Mouse (Mus musculus) erythroblast, embryonic 14.5 days (primary cell): ENCODE results near the gene 1700037H04Rik. TPM values are rescaled to one million over a fixed set of nuclear protein-coding genes. Genes with fewer than 3 reads are reported as not detected.
A peak's percentile ranks its signal among the peaks of the same experiment; 100 is the strongest.

Source experiments
- H3K27me3 ChIP-seq: 2 replicates; pipeline ENCODE4 v1.6.1; 2012; ENCODE audit warnings: inconsistent platforms; ENCODE audit not compliant: control insufficient read depth
- H3K36me3 ChIP-seq: 2 replicates; pipeline ENCODE4 v1.6.1; 2012; ENCODE audit warnings: mild to moderate bottlenecking, inconsistent platforms; ENCODE audit not compliant: control insufficient read depth
- H3K4me1 ChIP-seq: 2 replicates; pipeline ENCODE4 v1.6.1; 2012; ENCODE audit warnings: inconsistent platforms; ENCODE audit not compliant: control insufficient read depth
- H3K4me3 ChIP-seq: replicated peaks from 2 replicates; pipeline ENCODE3; 2012; ENCODE audit warnings: moderate library complexity, mild to moderate bottlenecking, inconsistent platforms
- H3K9me3 ChIP-seq: 2 replicates; pipeline ENCODE4 v1.6.1; 2012; ENCODE audit warnings: low read length, inconsistent platforms, mixed read lengths; ENCODE audit not compliant: control insufficient read depth
- GATA1 ChIP-seq: IDR thresholded peaks from 2 replicates; pipeline ENCODE4 v1.6.1; 2012; ENCODE audit warnings: low read length, inconsistent platforms, mixed read lengths
- TAL1 ChIP-seq: IDR thresholded peaks from 3 replicates; pipeline ENCODE4 v1.6.1; 2012; ENCODE audit warnings: low read length, inconsistent platforms, mixed read lengths
- polyA plus RNA-seq: library from polyadenylated mRNA; stranded (reverse); fragments of >175 nt; gene quantifications from 2 replicates; pipeline ENCODE4 v1.2.3, GENCODE M21; 2012

1700037H04Rik gene
- polyA plus RNA-seq, 1 experiment = 219 TPM

- H3K27me3 ChIP-seq = no peaks in the 10 kb centered on the region; the same call in 1 of the 2 replicates
- peaks cover 99% of the 10 kb centered on the region for H3K36me3 ChIP-seq
- peaks cover 8% of the 10 kb centered on the region for H3K9me3 ChIP-seq
- H3K4me1 ChIP-seq = peaks cover 91% of the 10 kb centered on the region
- TF ChIP-seq GATA1 = no peak
- no peak overlapping the region for H3K4me3 ChIP-seq
Observed at GRCm38 (mm10) chr2:131154036-131154435, 5.8 kb downstream of the 1700037H04Rik start.

GRCm38 (mm10) chr2:131152166-131152730 is 7.6 kb downstream of the 1700037H04Rik start:
- Histone ChIP-seq H3K9me3 (peaks cover 8% of the 10 kb centered on the region), H3K4me3 (peak overlapping the region; percentile 31), H3K4me1 (peaks cover 80% of the 10 kb centered on the region), H3K36me3 (peaks cover 100% of the 10 kb centered on the region), H3K27me3 (no peaks in the 10 kb centered on the region; the same call in 1 of the 2 replicates)
- TF ChIP-seq GATA1 (peak; percentile 85), TAL1 (peak; percentile 86)

GRCm38 (mm10) chr2:131149254-131149578 is 10.7 kb downstream of the 1700037H04Rik start:
- Histone ChIP-seq H3K4me1 (peaks cover 61% of the 10 kb centered on the region), H3K9me3 (peaks cover 13% of the 10 kb centered on the region), H3K27me3 (no peaks in the 10 kb centered on the region; the same call in 1 of the 2 replicates), H3K4me3 (no peak overlapping the region), H3K36me3 (peaks cover 100% of the 10 kb centered on the region)
- no peak for TF ChIP-seq GATA1
- TF ChIP-seq TAL1 = no peak

- Histone ChIP-seq H3K4me1 (peaks cover 56% of the 10 kb centered on the region), H3K4me3 (no peak overlapping the region), H3K27me3 (no peaks in the 10 kb centered on the region; the same call in 1 of the 2 replicates), H3K36me3 (peaks cover 99% of the 10 kb centered on the region), H3K9me3 (peaks cover 13% of the 10 kb centered on the region)
- no peak for TF ChIP-seq GATA1
- TF ChIP-seq TAL1 = no peak
Observed at GRCm38 (mm10) chr2:131148353-131149253, 11.3 kb downstream of the 1700037H04Rik start.

- TF ChIP-seq TAL1 = no peak
- TF ChIP-seq GATA1 = no peak
- H3K4me3 ChIP-seq = no peak overlapping the region
- H3K4me1 ChIP-seq = peaks cover 56% of the 10 kb centered on the region
- peaks cover 5% of the 10 kb centered on the region; the same call in 1 of the 2 replicates for H3K9me3 ChIP-seq
- H3K27me3 ChIP-seq = no peaks in the 10 kb centered on the region; the same call in 1 of the 2 replicates
- peaks cover 98% of the 10 kb centered on the region for H3K36me3 ChIP-seq
Observed at GRCm38 (mm10) chr2:131147043-131147365, 12.9 kb downstream of the 1700037H04Rik start.

- no peaks in the 10 kb centered on the region; the same call in 1 of the 2 replicates for H3K27me3 ChIP-seq
- H3K9me3 ChIP-seq = peaks cover 5% of the 10 kb centered on the region; the same call in 1 of the 2 replicates
- H3K4me1 ChIP-seq = peaks cover 56% of the 10 kb centered on the region
- TF ChIP-seq GATA1 (no peak), TAL1 (no peak)
- no peak overlapping the region for H3K4me3 ChIP-seq
- H3K36me3 ChIP-seq = peaks cover 98% of the 10 kb centered on the region
Observed at GRCm38 (mm10) chr2:131146193-131147042, 13.5 kb downstream of the 1700037H04Rik start.

- Histone ChIP-seq H3K4me1 (peaks cover 56% of the 10 kb centered on the region), H3K9me3 (peaks cover 5% of the 10 kb centered on the region; the same call in 1 of the 2 replicates), H3K27me3 (no peaks in the 10 kb centered on the region; the same call in 1 of the 2 replicates), H3K4me3 (no peak overlapping the region), H3K36me3 (peaks cover 98% of the 10 kb centered on the region)
- TF ChIP-seq TAL1 (no peak), GATA1 (no peak)
Observed at GRCm38 (mm10) chr2:131145536-131145935, 14.3 kb downstream of the 1700037H04Rik start.

GRCm38 (mm10) chr2:131145121-131145520 is 14.8 kb downstream of the 1700037H04Rik start:
- no peak for TF ChIP-seq TAL1
- no peak for TF ChIP-seq GATA1

More at GRCm38 (mm10) chr2:131145121-131145520, 14.8 kb downstream of the 1700037H04Rik start:
- Histone ChIP-seq H3K27me3 (no peaks in the 10 kb centered on the region; the same call in 1 of the 2 replicates), H3K4me1 (peaks cover 57% of the 10 kb centered on the region), H3K9me3 (peaks cover 5% of the 10 kb centered on the region; the same call in 1 of the 2 replicates), H3K36me3 (peaks cover 95% of the 10 kb centered on the region), H3K4me3 (no peak overlapping the region)
